Mouse (Mus musculus): ENCODE results near the gene Dad1.

GRCm38 (mm10) chr14:54267966-54268365 lies 14.1 kb upstream of the Dad1 start:
- TF ChIP-seq TAL1 (conservative IDR thresholded peaks at IDR 0.05; ENCODE audit: low read depth, low read length) (no peak), CTCF (IDR thresholded peaks at IDR 0.05; ENCODE audit: low read depth, low read length) (no peak), GATA1 (IDR thresholded peaks at IDR 0.05; ENCODE audit: borderline replicate concordance, low read length) (no peak), POLR2AphosphoS5 (IDR thresholded peaks at IDR 0.05; ENCODE audit: insufficient replicate concordance, low read depth, low read length) (no peak)

Measured in G1E (cell line).